Mouse (Mus musculus): ENCODE results near the gene Myo10. TPM values are rescaled to one million over a fixed set of nuclear protein-coding genes. Genes with fewer than 3 reads are reported as not detected.

Gene Myo10
- polyA plus RNA-seq, 1 experiment = 49.9 TPM

- peak overlapping the region; percentile 79 for H3K27ac ChIP-seq (ENCODE audit: insufficient read depth, low read length)
- H3K4me3 ChIP-seq (ENCODE audit: insufficient read depth, low read length) = no peak overlapping the region
- TF ChIP-seq POLR2A (IDR thresholded peaks at IDR 0.05; ENCODE audit: low read depth, low read length) (no peak), CTCF (IDR thresholded peaks at IDR 0.05; ENCODE audit: borderline replicate concordance, insufficient read depth, low read length) (no peak)
- peaks cover 34% of the 10 kb centered on the region for H3K4me1 ChIP-seq (ENCODE audit: control insufficient read depth, insufficient read depth, low read length)
Measured at GRCm38 (mm10) chr15:25642214-25643058, 20.1 kb downstream of the Myo10 start.

- no peak for TF ChIP-seq POLR2A (IDR thresholded peaks at IDR 0.05; ENCODE audit: low read depth, low read length)
- TF ChIP-seq CTCF (IDR thresholded peaks at IDR 0.05; ENCODE audit: borderline replicate concordance, insufficient read depth, low read length) = no peak
- no peak overlapping the region for H3K4me3 ChIP-seq (ENCODE audit: insufficient read depth, low read length)
- peak overlapping the region; percentile 79 for H3K27ac ChIP-seq (ENCODE audit: insufficient read depth, low read length)
- H3K4me1 ChIP-seq (ENCODE audit: control insufficient read depth, insufficient read depth, low read length) = peaks cover 27% of the 10 kb centered on the region
Measured at GRCm38 (mm10) chr15:25645862-25646261, 23.5 kb downstream of the Myo10 start.

GRCm38 (mm10) chr15:25648287-25648686 lies 26.0 kb downstream of the Myo10 start:
- TF ChIP-seq CTCF (IDR thresholded peaks at IDR 0.05; ENCODE audit: borderline replicate concordance, insufficient read depth, low read length) (no peak), POLR2A (IDR thresholded peaks at IDR 0.05; ENCODE audit: low read depth, low read length) (no peak)
- H3K4me1 ChIP-seq (ENCODE audit: control insufficient read depth, insufficient read depth, low read length) = peaks cover 21% of the 10 kb centered on the region
- no peak overlapping the region for H3K27ac ChIP-seq (ENCODE audit: insufficient read depth, low read length)
- no peak overlapping the region for H3K4me3 ChIP-seq (ENCODE audit: insufficient read depth, low read length)

- Histone ChIP-seq H3K4me3 (ENCODE audit: insufficient read depth, low read length) (no peak overlapping the region), H3K4me1 (ENCODE audit: control insufficient read depth, insufficient read depth, low read length) (peaks cover 25% of the 10 kb centered on the region), H3K27ac (ENCODE audit: insufficient read depth, low read length) (no peak overlapping the region)
- TF ChIP-seq POLR2A (IDR thresholded peaks at IDR 0.05; ENCODE audit: low read depth, low read length) (no peak), CTCF (IDR thresholded peaks at IDR 0.05; ENCODE audit: borderline replicate concordance, insufficient read depth, low read length) (no peak)
Measured at GRCm38 (mm10) chr15:25650371-25650770, 28.0 kb downstream of the Myo10 start.

GRCm38 (mm10) chr15:25651820-25652219 lies 29.5 kb downstream of the Myo10 start:
- peak overlapping the region; percentile 86; the same call in 1 of the 2 replicates for H3K27ac ChIP-seq (ENCODE audit: insufficient read depth, low read length)
- TF ChIP-seq CTCF (IDR thresholded peaks at IDR 0.05; ENCODE audit: borderline replicate concordance, insufficient read depth, low read length) (no peak), POLR2A (IDR thresholded peaks at IDR 0.05; ENCODE audit: low read depth, low read length) (no peak)
- no peak overlapping the region for H3K4me3 ChIP-seq (ENCODE audit: insufficient read depth, low read length)
- H3K4me1 ChIP-seq (ENCODE audit: control insufficient read depth, insufficient read depth, low read length) = peaks cover 24% of the 10 kb centered on the region

GRCm38 (mm10) chr15:25652368-25652767 lies 30.0 kb downstream of the Myo10 start:
- Histone ChIP-seq H3K27ac (ENCODE audit: insufficient read depth, low read length) (peak overlapping the region; percentile 86), H3K4me3 (ENCODE audit: insufficient read depth, low read length) (no peak overlapping the region), H3K4me1 (ENCODE audit: control insufficient read depth, insufficient read depth, low read length) (peaks cover 24% of the 10 kb centered on the region)
- no peak for TF ChIP-seq POLR2A (IDR thresholded peaks at IDR 0.05; ENCODE audit: low read depth, low read length)
- no peak for TF ChIP-seq CTCF (IDR thresholded peaks at IDR 0.05; ENCODE audit: borderline replicate concordance, insufficient read depth, low read length)

- Histone ChIP-seq H3K27ac (ENCODE audit: insufficient read depth, low read length) (peak overlapping the region; percentile 86), H3K4me3 (ENCODE audit: insufficient read depth, low read length) (no peak overlapping the region), H3K4me1 (ENCODE audit: control insufficient read depth, insufficient read depth, low read length) (peaks cover 24% of the 10 kb centered on the region)
- TF ChIP-seq CTCF (IDR thresholded peaks at IDR 0.05; ENCODE audit: borderline replicate concordance, insufficient read depth, low read length) = no peak
- TF ChIP-seq POLR2A (IDR thresholded peaks at IDR 0.05; ENCODE audit: low read depth, low read length) = no peak
Measured at GRCm38 (mm10) chr15:25652933-25653332, 30.6 kb downstream of the Myo10 start.

GRCm38 (mm10) chr15:25653680-25654079 lies 31.4 kb downstream of the Myo10 start:
- TF ChIP-seq CTCF (IDR thresholded peaks at IDR 0.05; ENCODE audit: borderline replicate concordance, insufficient read depth, low read length) (no peak), POLR2A (IDR thresholded peaks at IDR 0.05; ENCODE audit: low read depth, low read length) (no peak)
- H3K4me3 ChIP-seq (ENCODE audit: insufficient read depth, low read length) = no peak overlapping the region
- H3K4me1 ChIP-seq (ENCODE audit: control insufficient read depth, insufficient read depth, low read length) = peaks cover 24% of the 10 kb centered on the region
- H3K27ac ChIP-seq (ENCODE audit: insufficient read depth, low read length) = peak overlapping the region; percentile 59

GRCm38 (mm10) chr15:25662833-25663519 lies 40.7 kb downstream of the Myo10 start:
- H3K4me3 ChIP-seq (ENCODE audit: insufficient read depth, low read length) = no peak overlapping the region
- no peak overlapping the region for H3K27ac ChIP-seq (ENCODE audit: insufficient read depth, low read length)
- TF ChIP-seq CTCF (IDR thresholded peaks at IDR 0.05; ENCODE audit: borderline replicate concordance, insufficient read depth, low read length) = no peak
- TF ChIP-seq POLR2A (IDR thresholded peaks at IDR 0.05; ENCODE audit: low read depth, low read length) = no peak
- H3K4me1 ChIP-seq (ENCODE audit: control insufficient read depth, insufficient read depth, low read length) = no peaks in the 10 kb centered on the region

Data from embryonic fibroblast, embryonic 13.5 days (primary cell).